Mouse (Mus musculus) ovary, adult 10 weeks (tissue): ENCODE measurements around the gene Gm11077. TPM values are rescaled to one million over a fixed set of nuclear protein-coding genes. Genes with fewer than 3 reads are reported as not detected.

Experiments
- polyA plus RNA-seq: library from polyadenylated mRNA; stranded (reverse); fragments of 350-450 nt; fragmentation: Illumina TruSeq; extraction: RNeasy Lipid Tissue Mini Kit (QIAGEN cat#74804); gene quantifications from one replicate; pipeline ENCODE4 v1.2.3, GENCODE M21; 2014

Gene Gm11077
- polyA plus RNA-seq = not detected

GRCm38 (mm10) chr6:140729272-140729671 lies at the start of gene Gm11077:
Gene Gm11077 (plus strand): TSS chr6:140729284.

Other genes with a start within 250 kb of the Gm11077 start
- gene Aebp2, start 106.6 kb upstream of the Gm11077 start, polyA plus RNA-seq = 162 TPM